Mouse (Mus musculus): ENCODE data around the gene Frmd6. TPM values are rescaled to one million over a fixed set of nuclear protein-coding genes. Genes with fewer than 3 reads are reported as not detected.
A peak's percentile ranks its signal among the peaks of the same experiment; 100 is the strongest.

Gene Frmd6
- 14.1 and 14.4 TPM in 2 replicates for polyA plus RNA-seq (2015; fragmentation: Nextera tagmentation; extraction: Ambion mirVana)

- H3K4me2 ChIP-seq (replicated peaks) = peak within 1 kb of the TSS; percentile 72
These were observed at the start of gene Frmd6 for GRCm38 (mm10) chr12:70824729-70825650. TSS of gene Frmd6 (plus strand) at chr12:70825514.

GRCm38 (mm10) chr12:70775609-70776008 is 49.7 kb upstream of the Frmd6 start:
- H3K4me1 ChIP-seq (replicated peaks) = no peaks in the 10 kb centered on the region
- H3K27ac ChIP-seq = no peak overlapping the region
- no peak overlapping the region for H3K4me3 ChIP-seq (replicated peaks)
- no peak overlapping the region for H3K4me2 ChIP-seq (replicated peaks)
- H3K27me3 ChIP-seq (replicated peaks) = no peaks in the 10 kb centered on the region; the same call in 1 of the 2 replicates
- no peaks in the 10 kb centered on the region for H3K9me3 ChIP-seq
- WGBS = 51% methylated on average over 8 of the region's 8 CpGs
- peak; percentile 81 for ATAC-seq
- no peaks in the 10 kb centered on the region for H3K36me3 ChIP-seq
- no peak overlapping the region for H3K9ac ChIP-seq

More at GRCm38 (mm10) chr12:70824729-70825650, at the start of gene Frmd6:
- under 1% methylated on average over 70 of the region's 75 CpGs for WGBS
- H3K4me3 ChIP-seq (replicated peaks) = peak within 1 kb of the TSS; percentile 70
- ATAC-seq = peak; percentile 95
- H3K4me1 ChIP-seq (replicated peaks) = peaks cover 4% of the 10 kb centered on the region; the same call in 1 of the 2 replicates
- H3K36me3 ChIP-seq = no peaks in the 10 kb centered on the region
- peak within 1 kb of the TSS; percentile 97 for H3K27ac ChIP-seq
- H3K9me3 ChIP-seq = no peaks in the 10 kb centered on the region
- H3K27me3 ChIP-seq (replicated peaks) = no peaks in the 10 kb centered on the region
- peak within 1 kb of the TSS; percentile 73 for H3K9ac ChIP-seq

GRCm38 (mm10) chr12:70776683-70777082 is 48.6 kb upstream of the Frmd6 start:
- Histone ChIP-seq H3K4me3 (replicated peaks) (no peak overlapping the region), H3K36me3 (no peaks in the 10 kb centered on the region), H3K27ac (no peak overlapping the region), H3K9me3 (no peaks in the 10 kb centered on the region), H3K9ac (no peak overlapping the region), H3K27me3 (replicated peaks) (no peaks in the 10 kb centered on the region; the same call in 1 of the 2 replicates), H3K4me2 (replicated peaks) (no peak overlapping the region), H3K4me1 (replicated peaks) (no peaks in the 10 kb centered on the region)
- no peak for ATAC-seq
- WGBS = 77% methylated on average over 12 of the region's 12 CpGs

- Histone ChIP-seq H3K9ac (no peak overlapping the region), H3K36me3 (no peaks in the 10 kb centered on the region), H3K27me3 (replicated peaks) (no peaks in the 10 kb centered on the region), H3K4me2 (replicated peaks) (no peak overlapping the region), H3K4me1 (replicated peaks) (no peaks in the 10 kb centered on the region), H3K4me3 (replicated peaks) (no peak overlapping the region), H3K27ac (no peak overlapping the region), H3K9me3 (no peaks in the 10 kb centered on the region)
- ATAC-seq = no peak
- 69% methylated on average over 5 of the region's 5 CpGs for WGBS
These were observed 47.8 kb upstream of the Frmd6 start for GRCm38 (mm10) chr12:70777466-70777865.

- H3K36me3 ChIP-seq = no peaks in the 10 kb centered on the region
- no peak overlapping the region for H3K4me3 ChIP-seq (replicated peaks)
- no peak overlapping the region for H3K27ac ChIP-seq
- no peak overlapping the region for H3K9ac ChIP-seq
- no peaks in the 10 kb centered on the region for H3K9me3 ChIP-seq
- no peak for ATAC-seq
- H3K4me1 ChIP-seq (replicated peaks) = no peaks in the 10 kb centered on the region
- H3K27me3 ChIP-seq (replicated peaks) = no peaks in the 10 kb centered on the region
- H3K4me2 ChIP-seq (replicated peaks) = no peak overlapping the region
These were observed 47.4 kb upstream of the Frmd6 start for GRCm38 (mm10) chr12:70777866-70778265.

- 73% methylated on average over 2 of the region's 2 CpGs for WGBS
- no peak overlapping the region for H3K4me3 ChIP-seq (replicated peaks)
- H3K27ac ChIP-seq = no peak overlapping the region
- no peaks in the 10 kb centered on the region for H3K9me3 ChIP-seq
- no peaks in the 10 kb centered on the region for H3K36me3 ChIP-seq
- no peaks in the 10 kb centered on the region for H3K27me3 ChIP-seq (replicated peaks)
- no peaks in the 10 kb centered on the region for H3K4me1 ChIP-seq (replicated peaks)
- no peak for ATAC-seq
- no peak overlapping the region for H3K4me2 ChIP-seq (replicated peaks)
- no peak overlapping the region for H3K9ac ChIP-seq
These were observed 47.0 kb upstream of the Frmd6 start for GRCm38 (mm10) chr12:70778271-70778670.

- peak; percentile 55; the same call in 1 of the 2 replicates for ATAC-seq
- WGBS = 24% methylated on average over 3 of the region's 3 CpGs
These were observed 46.6 kb upstream of the Frmd6 start for GRCm38 (mm10) chr12:70778724-70779123.

GRCm38 (mm10) chr12:70783049-70783448 is 42.3 kb upstream of the Frmd6 start:
- H3K4me2 ChIP-seq (replicated peaks) = no peak overlapping the region
- no peaks in the 10 kb centered on the region for H3K4me1 ChIP-seq (replicated peaks)
- no peak overlapping the region for H3K4me3 ChIP-seq (replicated peaks)
- no peak overlapping the region for H3K9ac ChIP-seq
- no peaks in the 10 kb centered on the region for H3K27me3 ChIP-seq (replicated peaks)
- no peaks in the 10 kb centered on the region for H3K36me3 ChIP-seq
- WGBS = 63% methylated on average over 9 of the region's 9 CpGs
- no peak for ATAC-seq
- no peak overlapping the region for H3K27ac ChIP-seq
- H3K9me3 ChIP-seq = no peaks in the 10 kb centered on the region

More at GRCm38 (mm10) chr12:70778724-70779123, 46.6 kb upstream of the Frmd6 start:
- H3K36me3 ChIP-seq = no peaks in the 10 kb centered on the region
- H3K4me2 ChIP-seq (replicated peaks) = no peak overlapping the region
- no peak overlapping the region for H3K4me3 ChIP-seq (replicated peaks)
- no peaks in the 10 kb centered on the region for H3K4me1 ChIP-seq (replicated peaks)
- H3K27ac ChIP-seq = 0 out of 2 replicates have a peak overlapping the region, but pooled peaks have one; percentile 24
- no peak overlapping the region for H3K9ac ChIP-seq
- no peaks in the 10 kb centered on the region for H3K27me3 ChIP-seq (replicated peaks)
- H3K9me3 ChIP-seq = no peaks in the 10 kb centered on the region

GRCm38 (mm10) chr12:70783475-70784239 is 41.7 kb upstream of the Frmd6 start:
- Histone ChIP-seq H3K9ac (no peak overlapping the region), H3K4me2 (replicated peaks) (no peak overlapping the region; the same call in 1 of the 2 replicates), H3K4me1 (replicated peaks) (no peaks in the 10 kb centered on the region), H3K27ac (no peak overlapping the region), H3K27me3 (replicated peaks) (no peaks in the 10 kb centered on the region), H3K9me3 (no peaks in the 10 kb centered on the region), H3K36me3 (no peaks in the 10 kb centered on the region), H3K4me3 (replicated peaks) (no peak overlapping the region)
- 36% methylated on average over 22 of the region's 22 CpGs for WGBS
- no peak for ATAC-seq

GRCm38 (mm10) chr12:70784240-70784705 is 41.0 kb upstream of the Frmd6 start:
- no peaks in the 10 kb centered on the region for H3K36me3 ChIP-seq
- H3K9me3 ChIP-seq = no peaks in the 10 kb centered on the region
- no peak overlapping the region for H3K4me3 ChIP-seq (replicated peaks)
- ATAC-seq = no peak
- H3K27ac ChIP-seq = no peak overlapping the region
- no peaks in the 10 kb centered on the region for H3K27me3 ChIP-seq (replicated peaks)
- no peak overlapping the region for H3K9ac ChIP-seq
- no peaks in the 10 kb centered on the region for H3K4me1 ChIP-seq (replicated peaks)
- H3K4me2 ChIP-seq (replicated peaks) = no peak overlapping the region
- WGBS = 44% methylated on average over 6 of the region's 6 CpGs

GRCm38 (mm10) chr12:70789341-70789740 is 36.0 kb upstream of the Frmd6 start:
- H3K4me1 ChIP-seq (replicated peaks) = no peaks in the 10 kb centered on the region
- H3K27ac ChIP-seq = no peak overlapping the region
- ATAC-seq = no peak
- no peaks in the 10 kb centered on the region for H3K27me3 ChIP-seq (replicated peaks)
- 86% methylated on average over 6 of the region's 6 CpGs for WGBS
- no peak overlapping the region for H3K9ac ChIP-seq
- H3K9me3 ChIP-seq = no peaks in the 10 kb centered on the region
- no peaks in the 10 kb centered on the region for H3K36me3 ChIP-seq
- H3K4me2 ChIP-seq (replicated peaks) = no peak overlapping the region
- H3K4me3 ChIP-seq (replicated peaks) = no peak overlapping the region

GRCm38 (mm10) chr12:70793291-70793690 is 32.0 kb upstream of the Frmd6 start:
- ATAC-seq = no peak
- 63% methylated on average over 6 of the region's 6 CpGs for WGBS
- no peak overlapping the region for H3K4me3 ChIP-seq (replicated peaks)
- no peaks in the 10 kb centered on the region for H3K36me3 ChIP-seq
- no peaks in the 10 kb centered on the region for H3K9me3 ChIP-seq
- no peak overlapping the region for H3K4me2 ChIP-seq (replicated peaks)
- H3K27ac ChIP-seq = no peak overlapping the region
- no peaks in the 10 kb centered on the region for H3K27me3 ChIP-seq (replicated peaks)
- no peak overlapping the region for H3K9ac ChIP-seq
- 0 out of 2 replicates have a peak, but pooled peaks cover 4% of the 10 kb centered on the region for H3K4me1 ChIP-seq (replicated peaks)

Measured in intestine, embryonic 15.5 days (tissue).